Mouse (Mus musculus): ENCODE data around the gene Cxcr4. TPM values are rescaled to one million over a fixed set of nuclear protein-coding genes. Genes with fewer than 3 reads are reported as not detected.

Cxcr4 gene
- polyA plus RNA-seq, 1 experiment: 315 TPM

- Histone ChIP-seq H3K4me1 (ENCODE audit: control insufficient read depth, insufficient read depth, insufficient read length) (peaks cover 24% of the 10 kb centered on the region; the same call in 1 of the 2 replicates), H3K27ac (ENCODE audit: insufficient read depth, low read length) (peak overlapping the region; percentile 99), H3K27me3 (ENCODE audit: control insufficient read depth, insufficient read depth, low read length) (no peaks in the 10 kb centered on the region), H3K36me3 (ENCODE audit: control insufficient read depth, insufficient read depth, low read length) (peaks cover 12% of the 10 kb centered on the region), H3K4me3 (ENCODE audit: extremely low read depth, insufficient read depth, insufficient read length) (peak overlapping the region; percentile 51; the same call in 1 of the 2 replicates)
- TF ChIP-seq CTCF (IDR thresholded peaks at IDR 0.05; ENCODE audit: extremely low read depth, insufficient read depth, insufficient read length, insufficient replicate concordance) (no peak), POLR2A (IDR thresholded peaks at IDR 0.05; ENCODE audit: low read depth, low read length) (no peak)
- peak in 1 of 2 experiments; percentile 34 for DNase-seq (ENCODE audit: low read depth in 1 of 2, low spot score in 2 of 2)
- WGBS: 4% methylated on average over 24 of the region's 24 CpGs
These were observed 938 bp upstream of the Cxcr4 start for GRCm38 (mm10) chr1:128592961-128593501.

DNA sequence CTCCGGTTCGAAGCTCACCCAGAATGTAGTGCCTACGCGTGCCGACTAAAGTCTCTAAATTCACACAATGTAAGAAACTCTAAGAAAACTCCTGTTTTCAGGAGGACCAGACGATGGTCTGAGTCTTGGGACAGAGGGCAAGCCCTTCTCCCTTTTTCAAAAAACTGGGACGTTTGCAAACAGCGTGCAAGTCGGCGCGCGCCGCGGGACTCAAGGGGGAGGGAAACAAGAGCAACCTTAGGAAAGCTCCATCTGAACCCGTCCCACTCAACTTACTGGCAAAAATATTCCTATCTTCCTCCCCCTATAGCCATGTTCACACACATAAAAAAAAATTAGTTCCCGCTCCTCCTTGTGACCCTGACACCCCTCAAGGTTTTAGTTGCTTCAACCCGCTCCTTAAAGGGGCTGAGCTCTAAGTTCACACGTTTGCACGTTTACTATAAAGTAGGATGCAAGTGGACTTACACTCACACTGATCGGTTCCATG is 327 bp downstream of the Cxcr4 start:
- DNase-seq (ENCODE audit: low read depth in 1 of 2, low spot score in 2 of 2): no peak
- TF ChIP-seq POLR2A (IDR thresholded peaks at IDR 0.05; ENCODE audit: low read depth, low read length): no peak
- no peak for TF ChIP-seq CTCF (IDR thresholded peaks at IDR 0.05; ENCODE audit: extremely low read depth, insufficient read depth, insufficient read length, insufficient replicate concordance)
- Histone ChIP-seq H3K27me3 (ENCODE audit: control insufficient read depth, insufficient read depth, low read length) (no peaks in the 10 kb centered on the region), H3K4me1 (ENCODE audit: control insufficient read depth, insufficient read depth, insufficient read length) (peaks cover 19% of the 10 kb centered on the region; the same call in 1 of the 2 replicates), H3K4me3 (ENCODE audit: extremely low read depth, insufficient read depth, insufficient read length) (peak overlapping the region; percentile 74), H3K36me3 (ENCODE audit: control insufficient read depth, insufficient read depth, low read length) (peaks cover 19% of the 10 kb centered on the region), H3K27ac (ENCODE audit: insufficient read depth, low read length) (peak overlapping the region; percentile 97)
- under 1% methylated on average over 20 of the region's 20 CpGs for WGBS

DNA sequence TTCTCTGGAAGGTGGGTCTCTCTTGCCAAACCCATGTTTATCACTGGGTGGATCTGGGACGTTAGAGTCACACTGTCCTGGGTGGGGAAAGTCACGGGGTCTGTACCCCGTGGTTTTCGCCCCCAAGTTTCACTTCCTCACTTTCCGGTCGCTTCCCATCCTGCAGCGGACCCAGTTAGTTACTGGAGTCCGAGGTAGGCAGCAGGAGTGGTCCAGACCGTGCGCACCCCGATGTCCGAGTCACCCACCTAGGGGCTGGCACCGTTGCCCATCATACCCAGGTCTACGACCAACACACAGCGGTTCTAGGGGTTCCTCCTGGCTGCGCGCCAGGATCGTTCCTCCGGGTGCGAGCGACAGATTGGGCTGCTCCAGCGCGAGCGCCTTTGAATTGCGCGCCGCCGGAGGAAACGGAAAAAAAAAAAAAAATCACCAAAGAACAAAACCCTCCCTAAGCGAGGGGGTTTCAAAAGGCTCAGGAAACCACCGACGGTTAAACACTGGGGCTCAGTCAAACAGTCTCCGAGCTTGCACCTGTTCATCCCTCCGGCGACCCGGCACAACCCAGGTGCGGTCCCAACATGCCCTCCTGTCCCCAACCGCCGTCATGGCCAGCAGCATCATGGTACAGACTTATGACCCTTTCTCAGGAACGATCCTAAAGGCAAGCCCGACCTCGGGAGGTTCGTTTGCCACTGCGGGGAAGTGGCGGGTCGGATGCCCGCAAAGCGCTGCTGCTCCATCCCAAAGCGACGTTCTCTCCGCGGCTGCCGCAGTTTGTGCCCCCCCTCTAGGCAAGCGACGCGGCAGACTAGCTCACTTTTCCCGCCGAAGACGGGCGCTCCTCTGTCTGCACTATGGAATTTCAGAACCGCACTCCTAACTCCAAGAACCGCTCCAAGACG is 1.0 kb downstream of the Cxcr4 start:
- DNase-seq (ENCODE audit: low read depth in 1 of 2, low spot score in 2 of 2): peak; percentile 72 to 80
- TF ChIP-seq CTCF (IDR thresholded peaks at IDR 0.05; ENCODE audit: extremely low read depth, insufficient read depth, insufficient read length, insufficient replicate concordance) (no peak), POLR2A (IDR thresholded peaks at IDR 0.05; ENCODE audit: low read depth, low read length) (peak; percentile 75)
- under 1% methylated on average over 63 of the region's 63 CpGs for WGBS
- H3K4me1 ChIP-seq (ENCODE audit: control insufficient read depth, insufficient read depth, insufficient read length): peaks cover 19% of the 10 kb centered on the region; the same call in 1 of the 2 replicates
- H3K36me3 ChIP-seq (ENCODE audit: control insufficient read depth, insufficient read depth, low read length): peaks cover 19% of the 10 kb centered on the region
- H3K4me3 ChIP-seq (ENCODE audit: extremely low read depth, insufficient read depth, insufficient read length): peak overlapping the region; percentile 74
- H3K27me3 ChIP-seq (ENCODE audit: control insufficient read depth, insufficient read depth, low read length): no peaks in the 10 kb centered on the region
- H3K27ac ChIP-seq (ENCODE audit: insufficient read depth, low read length): peak overlapping the region; percentile 97

DNA sequence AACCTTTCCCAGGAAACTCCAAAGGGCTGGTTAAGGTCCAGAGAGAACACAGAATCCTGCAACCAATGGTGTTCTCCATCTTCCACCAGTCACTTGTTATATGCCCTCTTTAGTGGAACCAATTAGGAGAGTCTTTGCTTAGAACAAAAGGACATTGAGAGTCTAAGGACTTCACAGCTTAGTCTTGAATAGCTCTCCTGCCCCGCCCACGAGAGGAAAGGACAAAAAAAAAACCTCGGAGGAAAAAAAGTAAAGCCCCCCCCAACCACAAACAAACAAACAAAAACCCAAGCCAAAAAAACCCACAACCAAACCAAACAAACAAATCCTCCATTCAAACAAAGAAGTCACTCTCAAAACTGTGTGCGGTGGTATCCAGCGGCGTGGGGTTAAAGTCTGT is 2.1 kb downstream of the Cxcr4 start:
- WGBS: 11% methylated on average over 6 of the region's 6 CpGs
- no peak for TF ChIP-seq CTCF (IDR thresholded peaks at IDR 0.05; ENCODE audit: extremely low read depth, insufficient read depth, insufficient read length, insufficient replicate concordance)
- no peak for TF ChIP-seq POLR2A (IDR thresholded peaks at IDR 0.05; ENCODE audit: low read depth, low read length)
- H3K4me1 ChIP-seq (ENCODE audit: control insufficient read depth, insufficient read depth, insufficient read length): peaks cover 19% of the 10 kb centered on the region; the same call in 1 of the 2 replicates
- no peaks in the 10 kb centered on the region for H3K27me3 ChIP-seq (ENCODE audit: control insufficient read depth, insufficient read depth, low read length)
- no peak overlapping the region for H3K27ac ChIP-seq (ENCODE audit: insufficient read depth, low read length)
- peaks cover 19% of the 10 kb centered on the region for H3K36me3 ChIP-seq (ENCODE audit: control insufficient read depth, insufficient read depth, low read length)
- DNase-seq (ENCODE audit: low read depth in 1 of 2, low spot score in 2 of 2): no peak
- peak overlapping the region; percentile 58 for H3K4me3 ChIP-seq (ENCODE audit: extremely low read depth, insufficient read depth, insufficient read length)

GRCm38 (mm10) chr1:128589488-128589887 is 2.6 kb downstream of the Cxcr4 start:
- Histone ChIP-seq H3K27me3 (ENCODE audit: control insufficient read depth, insufficient read depth, low read length) (no peaks in the 10 kb centered on the region), H3K4me1 (ENCODE audit: control insufficient read depth, insufficient read depth, insufficient read length) (peaks cover 19% of the 10 kb centered on the region; the same call in 1 of the 2 replicates), H3K27ac (ENCODE audit: insufficient read depth, low read length) (no peak overlapping the region), H3K4me3 (ENCODE audit: extremely low read depth, insufficient read depth, insufficient read length) (no peak overlapping the region), H3K36me3 (ENCODE audit: control insufficient read depth, insufficient read depth, low read length) (peaks cover 19% of the 10 kb centered on the region)
- 80% methylated on average over 9 of the region's 9 CpGs for WGBS
- TF ChIP-seq POLR2A (IDR thresholded peaks at IDR 0.05; ENCODE audit: low read depth, low read length) (no peak), CTCF (IDR thresholded peaks at IDR 0.05; ENCODE audit: extremely low read depth, insufficient read depth, insufficient read length, insufficient replicate concordance) (no peak)
- no peak for DNase-seq (ENCODE audit: low read depth in 1 of 2, low spot score in 2 of 2)

DNA sequence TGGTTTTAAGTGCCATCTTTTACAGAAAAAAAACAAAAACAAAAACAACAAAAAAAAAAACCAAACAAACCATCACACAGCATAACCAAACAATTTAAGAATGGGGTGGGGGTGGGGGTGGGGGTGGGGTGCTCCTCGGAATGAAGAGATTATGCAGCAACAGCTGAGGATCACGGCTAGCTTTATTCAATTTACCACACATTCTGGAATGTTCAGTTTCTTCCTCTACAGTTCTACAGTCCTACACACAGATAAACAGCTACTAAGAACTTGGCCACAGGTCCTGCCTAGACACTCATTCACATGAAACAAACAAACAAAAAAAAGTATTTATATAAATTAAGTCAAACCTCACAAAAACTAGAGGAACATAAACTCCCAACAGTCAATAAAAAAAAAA is 3.8 kb downstream of the Cxcr4 start:
- H3K4me1 ChIP-seq (ENCODE audit: control insufficient read depth, insufficient read depth, insufficient read length): peaks cover 15% of the 10 kb centered on the region; the same call in 1 of the 2 replicates
- H3K4me3 ChIP-seq (ENCODE audit: extremely low read depth, insufficient read depth, insufficient read length): no peak overlapping the region
- H3K36me3 ChIP-seq (ENCODE audit: control insufficient read depth, insufficient read depth, low read length): peaks cover 19% of the 10 kb centered on the region
- no peak overlapping the region for H3K27ac ChIP-seq (ENCODE audit: insufficient read depth, low read length)
- H3K27me3 ChIP-seq (ENCODE audit: control insufficient read depth, insufficient read depth, low read length): no peaks in the 10 kb centered on the region
- WGBS: 81% methylated on average over 2 of the region's 2 CpGs
- no peak for TF ChIP-seq POLR2A (IDR thresholded peaks at IDR 0.05; ENCODE audit: low read depth, low read length)
- TF ChIP-seq CTCF (IDR thresholded peaks at IDR 0.05; ENCODE audit: extremely low read depth, insufficient read depth, insufficient read length, insufficient replicate concordance): no peak
- no peak for DNase-seq (ENCODE audit: low read depth in 1 of 2, low spot score in 2 of 2)
